Mouse (Mus musculus) embryonic facial prominence, embryonic 13.5 days (tissue): ENCODE measurements around the gene Carmil1. TPM values are rescaled to one million over a fixed set of nuclear protein-coding genes. Genes with fewer than 3 reads are reported as not detected.

Experiments used
- ATAC-seq: fragments of 200-750 bp; cut with Nextera tagmentation; 2 replicates; pipeline ENCODE4 v1.8.0; 2017; ENCODE audit warnings: low read depth; ENCODE audit not compliant: insufficient number of reproducible peaks, insufficient read depth, low FRiP score, low TSS enrichment
- H3K27ac ChIP-seq: fragments of 300-500 bp; sonication (generic); 2 replicates; pipeline ENCODE4 v1.5.1; 2015; ENCODE audit warnings: moderate library complexity, mild to moderate bottlenecking, inconsistent platforms
- H3K27me3 ChIP-seq: fragments of 300-500 bp; sonication (generic); 2 replicates; pipeline ENCODE4 v1.6.1; 2015; ENCODE audit warnings: mild to moderate bottlenecking, inconsistent platforms
- H3K36me3 ChIP-seq: fragments of 300-500 bp; sonication (generic); 2 replicates; pipeline ENCODE4 v1.6.1; 2015; ENCODE audit warnings: mild to moderate bottlenecking, inconsistent platforms
- H3K4me1 ChIP-seq: fragments of 300-500 bp; sonication (generic); 2 replicates; pipeline ENCODE4 v1.6.1; 2015; ENCODE audit warnings: inconsistent platforms
- H3K4me2 ChIP-seq: fragments of 300-500 bp; sonication (generic); 2 replicates; pipeline ENCODE4 v1.6.1; 2015; ENCODE audit warnings: moderate library complexity, mild to moderate bottlenecking, inconsistent platforms
- H3K4me3 ChIP-seq: fragments of 300-500 bp; sonication (generic); 2 replicates; pipeline ENCODE4 v1.5.1; 2015; ENCODE audit warnings: mild to moderate bottlenecking, inconsistent platforms
- H3K9ac ChIP-seq: fragments of 300-500 bp; sonication (generic); 2 replicates; pipeline ENCODE4 v1.6.1; 2015; ENCODE audit warnings: mild to moderate bottlenecking, inconsistent platforms
- H3K9me3 ChIP-seq: fragments of 300-500 bp; sonication (generic); 2 replicates; pipeline ENCODE4 v1.6.1; 2016; ENCODE audit warnings: inconsistent platforms
- WGBS: fragments of 180-500 bp; shearing (Covaris S2); methylation state at CpG from one replicate; pipeline ENCODE4 v1.1.7; 2015; ENCODE audit warnings: mixed read lengths; 5-methylcytosine and 5-hydroxymethylcytosine counted together
- polyA plus RNA-seq: library from polyadenylated mRNA; unstranded; fragments of >200 nt; fragmentation: Nextera tagmentation; extraction: Ambion mirVana; gene quantifications from 2 replicates; pipeline ENCODE4 v1.2.1, GENCODE M21; 2015

Gene Carmil1
- polyA plus RNA-seq, 1 experiment from 2014 or later: 47.5 TPM

DNA sequence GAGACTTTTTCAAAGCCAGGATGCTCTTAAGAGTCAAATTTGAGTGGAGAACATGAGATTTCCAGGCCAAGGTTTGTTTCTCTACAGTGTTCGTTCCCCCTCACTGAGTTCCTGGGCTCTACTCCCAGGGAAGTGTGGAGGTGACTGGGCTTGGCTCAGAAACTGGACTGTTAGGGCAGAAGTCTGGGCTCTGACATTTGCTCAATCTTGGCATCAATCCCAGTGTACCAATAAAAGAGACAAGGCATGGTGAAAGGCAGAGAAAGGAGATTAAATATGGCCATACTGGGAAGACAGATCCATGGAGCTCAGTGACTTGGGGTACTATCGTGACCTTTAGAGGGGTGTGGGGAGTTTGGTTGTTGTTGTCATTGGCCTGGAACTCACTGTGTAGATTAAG lies 6.8 kb upstream of the Carmil1 start:
- no peaks in the 10 kb centered on the region for H3K4me1 ChIP-seq

DNA sequence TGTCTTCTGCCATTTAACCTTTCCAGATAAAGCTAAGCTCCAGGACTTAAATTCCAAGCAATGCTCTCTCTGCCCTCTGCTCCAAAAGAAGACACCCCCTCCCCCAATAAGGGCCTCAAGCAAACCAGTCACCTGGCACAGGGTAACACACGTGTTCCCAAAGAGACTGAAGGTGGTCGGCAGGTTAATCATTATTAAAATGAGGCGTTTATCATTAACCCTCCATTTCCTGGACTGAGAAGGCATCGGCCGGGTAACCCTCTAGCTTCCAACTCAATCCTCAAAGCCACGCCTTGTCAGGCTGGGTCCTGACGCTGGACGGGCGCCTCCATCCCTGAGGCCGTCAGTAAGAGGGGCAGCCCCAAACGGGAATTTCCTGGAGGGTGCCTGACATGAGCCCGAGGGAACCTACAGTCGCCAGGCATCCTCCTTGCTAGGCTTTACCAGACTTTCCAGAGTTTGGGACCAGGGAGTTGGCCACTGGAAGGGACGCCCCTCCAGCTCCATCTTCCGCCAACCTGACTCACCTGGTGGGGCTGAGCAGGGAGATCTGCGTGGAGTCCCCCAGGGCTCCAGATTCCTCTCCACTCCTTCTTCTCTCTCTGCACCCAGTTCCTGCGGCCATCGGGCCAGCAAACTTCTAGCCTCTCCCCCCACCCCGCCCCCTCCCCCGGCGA lies 695 bp downstream of the Carmil1 start:
- Histone ChIP-seq H3K9ac (peak overlapping the region; percentile 81), H3K4me1 (peaks cover 28% of the 10 kb centered on the region), H3K9me3 (no peaks in the 10 kb centered on the region), H3K4me3 (peak overlapping the region; percentile 72), H3K4me2 (peak overlapping the region; percentile 90), H3K27me3 (no peaks in the 10 kb centered on the region), H3K36me3 (no peaks in the 10 kb centered on the region; the same call in 1 of the 2 replicates), H3K27ac (0 out of 2 replicates have a peak overlapping the region, but pooled peaks have one; percentile 96)
- WGBS: 2% methylated on average over 21 of the region's 21 CpGs
- ATAC-seq: no peak

More for the DNA sequence above, 6.8 kb upstream of the Carmil1 start:
- WGBS: 89% methylated on average over 2 of the region's 2 CpGs
- H3K9me3 ChIP-seq: no peaks in the 10 kb centered on the region
- H3K9ac ChIP-seq: no peak overlapping the region
- H3K4me2 ChIP-seq: no peak overlapping the region
- H3K36me3 ChIP-seq: no peaks in the 10 kb centered on the region
- no peak overlapping the region for H3K27ac ChIP-seq
- ATAC-seq: no peak
- peaks cover 3% of the 10 kb centered on the region for H3K27me3 ChIP-seq
- no peak overlapping the region for H3K4me3 ChIP-seq

DNA sequence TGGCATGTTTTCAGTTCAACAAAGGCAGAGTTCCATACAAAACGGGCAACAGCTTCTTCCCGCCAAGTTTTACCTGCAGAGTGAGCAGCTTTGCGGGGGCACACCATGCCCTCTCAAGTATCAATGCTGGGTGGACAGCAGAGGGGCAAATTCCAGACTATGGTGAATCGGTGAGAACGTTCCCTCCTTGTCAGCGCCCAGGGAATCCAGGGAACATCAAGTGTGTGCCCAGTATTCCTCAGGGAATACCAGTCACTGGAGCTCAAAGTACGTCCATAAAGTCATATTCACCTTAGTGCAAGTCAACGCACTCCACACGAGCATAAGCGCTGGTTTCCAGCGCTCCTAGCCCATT lies 1.2 kb downstream of the Carmil1 start:
- Histone ChIP-seq H3K9ac (peak overlapping the region; percentile 81; the same call in 1 of the 2 replicates), H3K36me3 (no peaks in the 10 kb centered on the region; the same call in none of the 2 replicates), H3K4me1 (peaks cover 28% of the 10 kb centered on the region), H3K9me3 (no peaks in the 10 kb centered on the region), H3K4me2 (peak overlapping the region; percentile 90), H3K4me3 (peak overlapping the region; percentile 72), H3K27me3 (no peaks in the 10 kb centered on the region), H3K27ac (no peak overlapping the region)
- no peak for ATAC-seq
- WGBS: 46% methylated on average over 11 of the region's 11 CpGs

DNA sequence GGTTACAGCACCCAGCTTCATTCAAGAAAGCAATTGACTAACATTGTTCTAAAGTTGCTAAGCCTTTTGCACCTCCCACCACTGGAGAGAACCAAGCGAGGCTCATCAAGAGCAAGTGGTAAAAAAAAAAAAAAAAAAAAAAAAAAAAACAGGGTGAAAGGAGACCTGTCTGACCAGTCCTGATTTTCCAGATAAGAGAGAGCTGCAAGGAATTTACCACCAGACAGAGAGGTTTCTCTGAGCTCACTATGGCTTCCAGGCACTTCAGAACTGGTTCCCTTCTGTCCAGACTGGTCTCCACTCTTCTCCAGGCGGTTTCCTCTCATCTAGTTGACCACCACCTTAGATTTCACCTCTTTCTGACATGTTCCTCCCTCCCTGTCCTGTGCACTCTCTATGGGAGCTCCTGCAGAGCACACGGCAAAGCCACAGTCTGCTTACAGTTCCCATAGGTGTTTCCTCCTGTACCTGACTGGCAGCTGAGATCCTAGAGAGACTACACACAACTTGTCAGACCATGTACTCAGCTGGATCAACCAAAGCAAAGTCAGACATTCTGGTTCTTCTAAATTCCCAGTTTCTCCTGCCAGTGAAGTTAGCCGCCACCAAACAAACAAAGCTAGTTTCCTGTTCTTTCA lies 7.7 kb downstream of the Carmil1 start:
- Histone ChIP-seq H3K27ac (peak overlapping the region; percentile 60; the same call in 1 of the 2 replicates), H3K4me2 (no peak overlapping the region), H3K27me3 (no peaks in the 10 kb centered on the region), H3K4me1 (peaks cover 15% of the 10 kb centered on the region; the same call in 1 of the 2 replicates), H3K9ac (no peak overlapping the region), H3K9me3 (no peaks in the 10 kb centered on the region), H3K4me3 (no peak overlapping the region), H3K36me3 (peaks cover 3% of the 10 kb centered on the region)
- no peak for ATAC-seq
- WGBS: 71% methylated on average over 4 of the region's 4 CpGs

DNA sequence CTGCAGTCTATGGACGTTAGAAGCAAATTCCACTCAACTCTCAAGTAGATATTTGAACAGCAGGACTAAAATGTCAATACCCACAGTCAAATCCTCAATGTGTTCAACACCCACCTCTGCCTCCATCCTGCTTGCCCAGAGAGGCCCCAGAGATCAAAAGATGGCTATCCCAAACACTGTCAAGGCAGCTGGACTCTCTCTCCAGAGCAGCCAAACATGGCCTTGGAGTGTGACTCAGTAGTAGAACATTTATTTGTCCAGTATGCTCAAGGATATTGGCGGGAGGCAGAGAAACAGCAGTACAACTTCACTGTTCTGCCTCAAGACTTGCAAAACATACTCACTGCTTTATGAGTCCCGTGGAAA lies 11.5 kb downstream of the Carmil1 start:
- Histone ChIP-seq H3K4me3 (no peak overlapping the region), H3K36me3 (peaks cover 3% of the 10 kb centered on the region; the same call in 1 of the 2 replicates), H3K27me3 (no peaks in the 10 kb centered on the region), H3K9me3 (no peaks in the 10 kb centered on the region), H3K9ac (no peak overlapping the region), H3K27ac (peak overlapping the region; percentile 82; the same call in 1 of the 2 replicates), H3K4me2 (no peak overlapping the region), H3K4me1 (peaks cover 16% of the 10 kb centered on the region; the same call in 1 of the 2 replicates)
- no peak for ATAC-seq
- 72% methylated on average over 3 of the region's 3 CpGs for WGBS

DNA sequence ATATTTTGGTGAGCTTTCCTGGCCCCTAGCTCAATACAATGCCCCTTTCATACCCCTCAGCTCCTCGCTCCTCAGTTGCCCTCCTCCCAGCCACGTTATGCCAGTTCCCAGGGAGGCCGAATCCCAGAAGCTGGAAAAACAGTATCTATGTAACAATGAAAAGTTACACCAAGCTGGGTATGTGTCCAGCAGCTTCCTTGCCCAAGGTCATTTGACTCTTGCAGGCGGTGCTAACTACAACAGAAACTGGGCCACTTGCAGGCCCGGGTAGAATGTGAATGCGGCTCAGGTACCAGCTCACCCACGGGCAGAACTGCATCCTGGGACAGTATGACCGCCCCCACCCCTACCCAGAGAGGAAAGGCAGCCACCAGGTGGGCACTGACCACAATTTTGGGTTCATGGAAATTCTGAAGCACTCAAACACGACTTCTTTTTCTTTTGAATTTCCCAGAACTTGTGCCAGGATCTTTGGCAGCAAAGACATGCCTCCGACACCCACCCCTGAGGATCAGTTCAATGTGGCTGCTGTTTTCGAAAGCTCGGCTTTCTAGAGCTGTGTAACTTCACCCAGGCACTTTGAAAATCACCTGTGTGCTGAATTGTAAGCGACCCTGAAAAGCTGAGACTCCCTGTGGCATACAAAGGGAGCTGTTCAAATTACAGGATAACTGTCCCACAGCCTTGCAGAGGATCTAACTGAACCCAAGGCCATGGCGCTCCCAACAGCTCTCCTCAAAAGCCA lies 12.1 kb downstream of the Carmil1 start:
- H3K4me2 ChIP-seq: 0 out of 2 replicates have a peak overlapping the region, but pooled peaks have one; percentile 3
- H3K4me1 ChIP-seq: peaks cover 16% of the 10 kb centered on the region; the same call in 1 of the 2 replicates

DNA sequence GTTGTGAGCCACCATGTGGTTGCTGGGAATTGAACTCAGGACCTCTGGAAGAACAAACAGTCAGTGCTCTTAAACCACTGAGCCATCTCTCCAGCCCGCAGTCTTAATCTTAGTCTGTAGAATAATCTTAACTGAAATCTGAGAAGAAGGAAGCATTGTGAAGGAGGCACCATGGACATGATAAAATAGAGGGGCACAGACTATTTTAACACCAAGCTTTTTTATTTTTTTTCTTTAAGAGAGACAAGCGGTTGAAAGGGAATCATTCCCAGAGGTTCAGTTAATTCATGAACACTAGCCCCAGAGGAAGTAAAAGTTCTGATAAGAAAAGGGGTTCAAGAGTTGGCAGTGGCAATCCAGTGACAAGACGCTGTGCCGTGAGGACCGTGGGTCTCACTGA lies 15.8 kb downstream of the Carmil1 start:
- no peaks in the 10 kb centered on the region for H3K36me3 ChIP-seq
- no peaks in the 10 kb centered on the region for H3K27me3 ChIP-seq
- H3K4me2 ChIP-seq: no peak overlapping the region
- no peak for ATAC-seq
- peaks cover 13% of the 10 kb centered on the region; the same call in 1 of the 2 replicates for H3K4me1 ChIP-seq
- H3K9ac ChIP-seq: no peak overlapping the region
- H3K4me3 ChIP-seq: no peak overlapping the region
- no peaks in the 10 kb centered on the region for H3K9me3 ChIP-seq
- 89% methylated on average over 5 of the region's 5 CpGs for WGBS
- no peak overlapping the region for H3K27ac ChIP-seq

More for the DNA sequence above, 12.1 kb downstream of the Carmil1 start:
- Histone ChIP-seq H3K27ac (peak overlapping the region; percentile 82), H3K4me3 (no peak overlapping the region), H3K27me3 (no peaks in the 10 kb centered on the region), H3K36me3 (peaks cover 2% of the 10 kb centered on the region; the same call in 1 of the 2 replicates), H3K9me3 (no peaks in the 10 kb centered on the region), H3K9ac (no peak overlapping the region)
- 51% methylated on average over 14 of the region's 14 CpGs for WGBS
- ATAC-seq: no peak

DNA sequence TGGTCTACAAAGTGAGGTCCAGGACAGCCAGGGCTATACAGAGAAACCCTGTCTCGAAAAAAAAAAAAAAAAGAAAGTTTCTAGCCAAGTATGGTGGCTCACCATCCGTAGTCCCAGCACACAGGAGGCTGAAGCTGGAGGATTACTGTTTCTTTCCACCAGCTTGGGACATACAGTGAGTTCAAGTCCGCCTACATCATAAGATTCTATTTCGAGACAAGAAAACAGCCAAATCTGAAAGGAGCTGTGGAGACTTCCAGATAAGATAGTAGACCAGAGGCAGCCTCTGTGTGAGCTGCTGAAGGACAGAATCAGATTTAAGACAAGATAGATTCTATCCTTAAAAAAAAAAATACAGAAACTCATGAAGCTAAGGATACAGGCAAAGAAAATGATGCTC lies 17.0 kb downstream of the Carmil1 start:
- 86% methylated on average over 4 of the region's 4 CpGs for WGBS

DNA sequence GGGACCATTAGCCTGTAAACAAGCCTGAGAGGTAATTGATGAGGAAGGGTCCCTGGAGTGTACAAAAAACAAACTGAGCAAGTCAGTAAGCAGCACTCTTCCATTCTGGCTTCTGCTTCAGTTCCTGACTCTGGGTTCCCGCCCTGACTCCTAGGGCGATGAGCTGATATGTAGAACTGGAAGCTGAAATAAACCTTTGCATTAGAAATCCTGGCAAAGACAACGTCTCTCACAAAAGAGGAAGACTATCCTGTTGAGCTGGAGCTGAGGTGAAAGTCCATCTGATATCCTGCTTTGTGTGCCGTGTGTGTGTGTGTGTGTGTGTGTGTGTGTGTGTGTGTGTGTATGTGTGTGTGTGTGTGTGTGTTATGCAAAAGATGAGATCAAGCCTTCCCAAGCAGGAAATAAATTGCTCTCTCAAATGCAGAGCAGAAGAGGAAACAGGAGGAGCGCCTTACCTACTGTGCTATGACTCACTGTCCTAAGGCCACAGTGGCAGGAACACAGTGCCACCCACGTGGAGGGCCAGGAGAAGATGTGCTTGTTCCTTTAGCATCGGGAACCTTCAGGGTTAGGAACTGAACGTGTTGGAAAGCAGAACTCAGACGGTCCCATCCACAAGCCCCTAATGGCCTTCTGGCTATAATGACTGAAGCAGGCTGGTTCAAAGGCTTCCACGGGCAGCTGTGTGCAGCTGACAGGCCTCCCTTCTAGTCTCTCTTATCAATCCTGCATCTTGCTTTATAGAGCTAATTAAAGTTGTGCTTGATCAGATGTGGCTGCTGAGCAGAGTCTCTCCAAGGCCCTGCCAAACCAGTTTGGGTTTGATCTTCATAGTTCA lies 19.6 kb downstream of the Carmil1 start:
- no peak for ATAC-seq
- H3K27ac ChIP-seq: no peak overlapping the region
- WGBS: 67% methylated on average over 10 of the region's 10 CpGs

More for the DNA sequence above, 17.0 kb downstream of the Carmil1 start:
- no peak overlapping the region for H3K4me2 ChIP-seq
- no peak overlapping the region for H3K4me3 ChIP-seq
- H3K36me3 ChIP-seq: no peaks in the 10 kb centered on the region
- ATAC-seq: no peak
- H3K9me3 ChIP-seq: no peaks in the 10 kb centered on the region
- peaks cover 5% of the 10 kb centered on the region; the same call in 1 of the 2 replicates for H3K4me1 ChIP-seq
- H3K27ac ChIP-seq: no peak overlapping the region
- no peaks in the 10 kb centered on the region for H3K27me3 ChIP-seq
- no peak overlapping the region for H3K9ac ChIP-seq

DNA sequence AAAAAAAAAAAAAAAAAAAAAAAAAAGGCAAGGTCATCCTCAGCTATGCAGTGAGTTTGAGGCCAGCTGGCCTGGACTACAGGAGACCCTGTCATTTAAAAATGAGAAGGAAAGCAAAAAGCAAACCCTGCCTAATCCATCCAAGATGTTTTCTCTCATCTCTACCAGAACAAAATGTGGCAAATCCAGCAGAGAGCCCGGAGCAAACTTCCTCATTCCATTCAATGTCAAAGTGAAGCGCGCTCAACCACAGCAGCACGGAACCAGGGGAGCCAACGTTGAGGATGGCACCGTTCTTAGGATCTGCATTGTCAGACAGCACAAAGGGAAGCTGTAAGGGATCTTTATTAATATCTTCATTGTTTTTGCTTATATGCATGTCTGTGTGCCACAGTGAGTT lies 22.8 kb downstream of the Carmil1 start:
- Histone ChIP-seq H3K36me3 (no peaks in the 10 kb centered on the region), H3K9ac (no peak overlapping the region), H3K27ac (no peak overlapping the region), H3K27me3 (no peaks in the 10 kb centered on the region), H3K4me1 (peaks cover 12% of the 10 kb centered on the region), H3K4me2 (no peak overlapping the region), H3K9me3 (no peaks in the 10 kb centered on the region), H3K4me3 (no peak overlapping the region)
- ATAC-seq: no peak
- 38% methylated on average over 6 of the region's 6 CpGs for WGBS

More for the DNA sequence above, 19.6 kb downstream of the Carmil1 start:
- no peak overlapping the region for H3K9ac ChIP-seq
- H3K36me3 ChIP-seq: no peaks in the 10 kb centered on the region
- H3K4me2 ChIP-seq: no peak overlapping the region
- no peaks in the 10 kb centered on the region for H3K27me3 ChIP-seq
- no peak overlapping the region for H3K4me3 ChIP-seq
- H3K4me1 ChIP-seq: peaks cover 12% of the 10 kb centered on the region
- H3K9me3 ChIP-seq: no peaks in the 10 kb centered on the region

DNA sequence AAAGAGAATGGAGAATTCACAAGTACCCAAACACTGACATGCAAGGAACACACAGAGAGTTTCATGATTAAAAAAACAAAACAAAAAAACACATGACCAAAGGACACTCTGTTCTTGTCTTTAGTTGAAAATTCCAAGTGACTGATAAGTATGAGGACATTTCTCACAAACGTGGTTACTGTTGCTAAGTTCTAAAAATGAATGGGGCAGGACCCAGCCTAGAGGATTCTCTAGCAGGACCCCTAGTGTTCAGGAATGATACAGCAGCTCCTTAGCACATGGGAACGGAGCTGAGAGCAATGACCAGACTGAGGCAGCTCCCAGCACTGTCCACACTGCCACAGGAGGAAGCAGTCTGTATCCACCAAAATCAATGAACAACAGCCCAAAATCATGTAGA lies 26.6 kb downstream of the Carmil1 start:
- no peak for ATAC-seq
- Histone ChIP-seq H3K9me3 (no peaks in the 10 kb centered on the region), H3K4me2 (no peak overlapping the region), H3K9ac (no peak overlapping the region), H3K27me3 (no peaks in the 10 kb centered on the region), H3K4me3 (no peak overlapping the region), H3K27ac (no peak overlapping the region), H3K36me3 (no peaks in the 10 kb centered on the region), H3K4me1 (peaks cover 16% of the 10 kb centered on the region)
- 38% methylated on average over 2 of the region's 2 CpGs for WGBS
